Mouse (Mus musculus): Measurements from ENCODE around the gene Lgals3.
"Not testable (repeated sequence)": the region's sequence is repeated elsewhere in the genome, so short reads cannot be mapped to it uniquely, and the experiment has no call there.

The Lgals3 gene

GRCm38 (mm10) chr14:47367461-47367860, at the start of gene Lgals3:
TSS of gene Lgals3 (plus strand) at chr14:47367751.
- DNase-seq (ENCODE audit: low read depth, low spot score), result peak; percentile 91

- DNase-seq (ENCODE audit: low read depth, low spot score), result no peak
Measured at GRCm38 (mm10) chr14:47319362-47319761, 48.2 kb upstream of the Lgals3 start.

DNA sequence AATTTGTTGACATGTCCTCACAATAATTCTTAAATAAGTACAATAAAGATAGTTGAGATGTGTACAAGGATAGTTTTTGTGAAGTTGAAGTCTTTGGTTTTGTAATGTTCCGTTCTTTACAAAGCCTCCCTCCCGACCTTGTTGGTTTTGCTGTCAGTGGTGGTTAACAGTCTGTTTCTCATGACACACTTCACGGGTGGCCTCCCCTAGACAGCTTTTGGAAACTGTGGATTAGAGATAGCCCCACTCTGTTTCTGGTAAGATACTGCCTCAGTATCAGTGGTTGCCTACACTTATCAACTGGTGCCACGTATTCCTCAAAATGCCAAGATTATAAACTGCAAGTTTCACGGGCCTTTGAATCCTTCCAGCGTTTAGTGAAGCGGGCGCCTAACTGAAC, 46.0 kb upstream of the Lgals3 start:
- not testable (repeated sequence) for DNase-seq (ENCODE audit: low read depth, low spot score)

- DNase-seq (ENCODE audit: low read depth, low spot score), result no peak
Measured at GRCm38 (mm10) chr14:47325965-47326761, 41.4 kb upstream of the Lgals3 start.

DNA sequence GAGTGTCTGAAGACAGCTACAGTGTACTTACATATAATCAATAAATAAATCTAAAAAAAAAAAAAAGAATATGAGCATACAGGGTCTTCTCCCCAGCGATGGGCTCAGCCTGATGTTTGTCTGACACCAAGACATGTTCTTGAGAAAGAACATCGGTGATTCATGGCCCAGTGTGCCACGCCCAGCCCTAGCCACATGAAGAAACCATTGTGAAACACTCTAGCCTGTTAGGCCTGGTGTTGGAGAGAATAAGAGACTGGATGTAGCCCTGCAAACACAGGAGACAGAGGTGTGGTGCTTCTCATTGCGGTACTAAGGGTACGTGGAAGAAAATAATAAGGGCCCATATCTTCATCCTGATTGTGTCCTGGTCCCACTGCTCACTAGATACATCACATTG, 40.2 kb upstream of the Lgals3 start:
- no peak for DNase-seq (ENCODE audit: low read depth, low spot score)

- DNase-seq (ENCODE audit: low read depth, low spot score), result no peak
Measured at GRCm38 (mm10) chr14:47331920-47332319, 35.6 kb upstream of the Lgals3 start.

- DNase-seq (ENCODE audit: low read depth, low spot score), result peak; percentile 70
Measured at GRCm38 (mm10) chr14:47334819-47335218, 32.7 kb upstream of the Lgals3 start.

DNA sequence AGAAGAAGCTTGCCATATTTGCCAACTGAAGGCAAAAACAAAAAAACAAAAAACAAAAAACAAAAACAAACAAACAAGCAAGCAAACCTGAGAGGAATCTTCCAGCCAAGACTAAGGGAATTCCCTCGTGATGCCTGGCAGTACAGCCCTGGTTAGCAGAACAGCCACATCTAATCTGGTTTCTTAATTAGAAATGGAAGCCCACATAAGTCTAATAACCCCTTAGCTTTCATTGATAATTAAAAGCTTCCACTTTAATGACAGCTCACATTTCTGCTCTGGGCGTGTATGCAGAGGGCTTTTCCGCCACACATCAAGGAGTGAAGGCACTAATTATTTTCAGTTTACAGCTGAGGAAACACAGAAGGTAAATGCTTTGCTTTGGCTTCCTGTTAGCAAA, 32.3 kb upstream of the Lgals3 start:
- no peak for DNase-seq (ENCODE audit: low read depth, low spot score)

GRCm38 (mm10) chr14:47340231-47340925, 27.2 kb upstream of the Lgals3 start:
- DNase-seq (ENCODE audit: low read depth, low spot score), result no peak

DNA sequence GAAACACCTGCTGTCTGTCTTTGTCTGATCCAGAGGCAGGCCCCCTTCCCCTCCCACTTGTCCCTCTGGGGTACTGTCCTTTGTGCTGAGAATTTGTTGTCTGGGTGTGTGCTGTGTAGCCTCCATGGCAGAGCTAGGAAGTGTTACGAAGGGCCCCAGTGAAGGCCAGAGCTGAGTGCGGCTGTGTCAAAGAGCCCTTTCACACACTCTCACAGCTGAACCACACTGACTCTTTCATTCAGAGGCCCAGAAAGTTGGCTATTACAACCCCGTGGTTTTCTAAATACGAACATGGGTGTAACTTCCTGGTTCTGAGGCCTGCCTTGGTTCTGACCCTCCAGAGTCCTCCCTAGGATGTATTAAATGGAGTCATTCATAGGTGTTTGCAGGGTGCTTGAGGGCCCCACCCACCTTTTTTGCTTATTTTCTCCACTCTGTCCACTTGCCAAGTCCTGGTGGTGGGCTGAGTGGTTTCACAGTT, 25.7 kb upstream of the Lgals3 start:
- peak; percentile 64 for DNase-seq (ENCODE audit: low read depth, low spot score)

- no peak for DNase-seq (ENCODE audit: low read depth, low spot score)
Measured at GRCm38 (mm10) chr14:47346715-47347114, 20.8 kb upstream of the Lgals3 start.

DNA sequence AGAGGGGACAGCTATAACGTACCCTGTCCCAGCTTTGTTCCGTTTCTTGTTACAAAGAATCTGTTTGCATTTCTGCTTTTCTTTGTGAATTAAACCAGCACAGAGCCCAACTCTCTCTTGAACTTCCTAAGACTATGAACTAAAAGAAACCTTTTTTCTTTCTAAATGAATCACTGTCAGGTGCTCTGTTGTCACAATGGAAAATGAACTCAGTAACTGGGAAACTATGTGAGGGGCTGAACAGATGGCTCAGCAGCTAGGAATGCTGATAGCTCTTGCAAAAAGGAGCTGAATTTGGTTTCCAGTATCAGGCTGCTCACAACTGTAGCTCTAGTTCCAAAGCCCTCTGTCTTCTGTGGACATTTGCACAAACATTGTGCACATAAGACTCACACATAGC, 16.6 kb upstream of the Lgals3 start:
- no peak for DNase-seq (ENCODE audit: low read depth, low spot score)

DNA sequence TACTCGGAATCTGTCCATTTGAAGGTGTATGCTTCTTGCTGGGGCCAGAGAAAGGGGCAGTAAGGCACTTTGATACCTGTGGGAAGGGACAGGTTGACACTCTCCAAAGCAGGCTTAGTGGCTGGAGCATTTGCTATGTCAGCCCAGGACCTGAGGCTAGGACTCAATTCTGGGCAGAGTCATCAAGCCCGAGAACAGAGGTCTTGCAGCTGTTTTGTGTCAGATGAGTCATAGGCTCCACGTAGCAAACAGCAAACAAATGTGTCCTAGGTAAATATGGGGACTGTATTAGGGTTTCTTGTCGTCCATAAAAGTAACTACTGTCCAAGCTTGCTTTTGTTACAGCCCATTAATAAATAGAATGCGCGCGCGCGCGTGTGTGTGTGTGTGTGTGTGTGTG, 15.3 kb upstream of the Lgals3 start:
- DNase-seq (ENCODE audit: low read depth, low spot score), result no peak

DNA sequence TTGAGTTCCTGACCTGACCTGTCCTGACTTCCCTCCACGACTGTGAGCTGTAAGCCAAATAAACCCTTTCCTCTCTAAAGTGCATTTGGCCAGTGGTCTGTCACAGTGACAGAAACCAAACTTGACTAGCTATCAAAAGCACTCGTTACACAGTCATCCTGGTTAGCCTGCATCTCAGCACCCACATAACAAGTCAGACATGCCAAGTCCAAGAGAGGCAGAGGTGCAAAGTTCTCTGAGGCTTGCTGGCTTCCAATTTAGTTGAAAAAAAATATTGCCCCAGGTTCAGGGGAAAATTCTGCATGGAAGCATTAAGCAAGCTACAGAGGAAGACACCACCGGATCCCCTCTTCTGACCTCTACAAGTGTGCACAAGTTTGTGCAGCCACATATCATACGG, 14.3 kb upstream of the Lgals3 start:
- no peak for DNase-seq (ENCODE audit: low read depth, low spot score)

- peak; percentile 88 for DNase-seq (ENCODE audit: low read depth, low spot score)
Measured at GRCm38 (mm10) chr14:47354111-47354577, 13.4 kb upstream of the Lgals3 start.

GRCm38 (mm10) chr14:47354948-47355347, 12.6 kb upstream of the Lgals3 start:
- DNase-seq (ENCODE audit: low read depth, low spot score), result no peak

DNA sequence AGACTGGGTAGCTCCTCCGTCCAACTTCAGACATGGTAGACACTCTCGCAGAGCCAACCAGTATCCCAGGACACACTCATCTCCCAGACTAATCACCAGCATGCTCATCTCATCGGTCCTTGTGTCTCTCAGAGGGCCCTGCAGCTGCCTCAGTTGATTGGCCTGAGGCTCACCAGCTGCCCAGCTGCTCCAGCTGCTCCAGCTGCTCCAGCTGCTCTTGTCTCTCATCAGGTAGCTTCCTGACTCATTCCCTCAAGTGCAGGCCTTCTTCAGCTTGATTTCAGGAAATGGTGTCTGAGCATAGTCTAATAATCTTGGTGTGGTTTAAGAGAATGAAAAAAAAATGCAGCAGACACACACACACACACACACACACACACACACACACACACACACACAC, 10.9 kb upstream of the Lgals3 start:
- no peak for DNase-seq (ENCODE audit: low read depth, low spot score)

DNA sequence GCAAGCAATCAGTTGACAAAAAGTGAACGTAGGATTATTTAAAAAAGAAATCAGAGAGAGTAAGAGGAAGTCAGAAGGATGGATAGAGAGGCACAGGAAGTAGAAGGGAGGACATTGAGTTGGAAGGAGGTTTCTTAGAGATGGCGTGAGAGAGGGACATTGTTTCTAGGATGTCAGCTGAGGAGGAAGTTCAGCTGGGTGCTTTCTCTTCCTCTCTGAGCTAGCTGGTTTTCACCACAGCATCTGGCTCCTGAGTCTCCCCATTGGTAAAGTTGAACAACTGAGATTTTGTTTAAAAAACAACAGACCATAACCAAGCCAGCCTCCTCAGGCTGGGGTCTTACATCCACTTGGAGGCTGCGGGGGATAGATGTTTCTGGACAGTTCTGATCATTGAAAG, 7.9 kb upstream of the Lgals3 start:
- no peak for DNase-seq (ENCODE audit: low read depth, low spot score)

- DNase-seq (ENCODE audit: low read depth, low spot score), result no peak
Measured at GRCm38 (mm10) chr14:47361418-47361817, 6.1 kb upstream of the Lgals3 start.

DNA sequence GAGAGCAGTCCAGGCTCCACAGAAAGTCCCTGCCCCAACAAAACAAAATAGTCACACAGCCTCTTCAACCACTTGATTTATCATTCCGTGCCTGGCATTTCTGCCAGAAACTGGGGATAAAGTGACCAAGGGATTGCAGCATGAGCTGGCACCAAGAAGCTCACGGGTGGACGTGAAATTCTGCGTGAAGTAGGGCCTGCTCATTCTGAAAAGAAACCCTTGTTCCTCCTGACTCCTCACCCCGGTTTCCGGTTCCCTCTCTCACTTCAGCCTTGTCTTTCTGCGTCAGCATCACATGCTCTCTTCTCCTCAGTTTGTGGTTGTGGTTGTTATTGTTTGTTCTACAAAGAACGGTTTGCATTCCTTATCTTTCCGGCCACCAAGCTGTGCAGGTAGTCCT, 5.7 kb upstream of the Lgals3 start:
- DNase-seq (ENCODE audit: low read depth, low spot score), result no peak

- peak; percentile 92 for DNase-seq (ENCODE audit: low read depth, low spot score)
Measured at GRCm38 (mm10) chr14:47364742-47365449, 2.7 kb upstream of the Lgals3 start.

DNA sequence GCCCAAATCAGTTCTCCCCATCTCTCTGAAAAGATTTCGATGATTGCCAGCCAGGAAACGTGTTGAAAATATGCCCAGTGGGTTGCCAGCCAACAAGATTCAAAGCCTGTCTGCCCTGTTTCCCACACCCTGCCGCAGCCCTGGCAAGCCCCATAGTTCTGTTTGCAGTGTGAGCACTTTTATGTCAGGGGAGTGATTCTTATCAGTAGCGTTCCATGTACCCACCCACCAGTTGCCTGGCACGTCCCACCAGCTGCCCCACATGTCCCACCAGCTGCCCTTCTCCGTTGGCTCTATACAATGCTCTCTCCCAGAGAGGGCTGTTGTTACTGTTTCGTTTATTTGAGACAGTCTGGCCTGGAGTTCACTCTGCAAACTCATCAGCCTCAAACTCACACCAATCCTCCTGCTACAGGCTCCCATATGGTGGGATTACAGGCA, 650 bp upstream of the Lgals3 start:
- no peak for DNase-seq (ENCODE audit: low read depth, low spot score)
